Mouse (Mus musculus) E14TG2a.4 (cell line): ENCODE measurements at regions not wholly inside any gene's neighbourhood (a gene's known extent, or its start where the extent isn't known, plus 50 kb on each side); places are given as distances from the start of the nearest gene placed in this dataset.
A peak's percentile ranks its signal among the peaks of the same experiment; 100 is the strongest.

Source experiments
- H3K27me3 ChIP-seq: 2 replicates; pipeline ENCODE4 v1.6.1; 2014; ENCODE audit warnings: low read length, control low read depth; ENCODE audit not compliant: insufficient read depth
- H3K36me3 ChIP-seq: 2 replicates; pipeline ENCODE4 v1.6.1; 2014; ENCODE audit warnings: low read length, control low read depth; ENCODE audit not compliant: insufficient read depth
- H3K4me1 ChIP-seq: replicated peaks from 2 replicates; pipeline ENCODE4 v1.6.1; 2014; ENCODE audit warnings: low read depth, low read length, control low read depth
- H3K4me3 ChIP-seq: replicated peaks from 2 replicates; pipeline ENCODE4 v1.5.1; 2014; ENCODE audit warnings: mild to moderate bottlenecking, low read length
- H3K9me3 ChIP-seq: 2 replicates; pipeline ENCODE4 v1.6.1; 2014; ENCODE audit warnings: low read length, control low read depth
- CTCF ChIP-seq: conservative IDR thresholded peaks from 2 replicates; pipeline ENCODE4 v1.5.1; 2014; ENCODE audit warnings: low read length
- NANOG ChIP-seq: IDR thresholded peaks from 2 replicates; pipeline ENCODE4 v1.6.1; 2014; ENCODE audit warnings: borderline replicate concordance, low read length, mixed read lengths
- POU5F1 ChIP-seq: IDR thresholded peaks from 2 replicates; pipeline ENCODE4 v1.6.1; 2014; ENCODE audit warnings: low read length, borderline replicate concordance

DNA sequence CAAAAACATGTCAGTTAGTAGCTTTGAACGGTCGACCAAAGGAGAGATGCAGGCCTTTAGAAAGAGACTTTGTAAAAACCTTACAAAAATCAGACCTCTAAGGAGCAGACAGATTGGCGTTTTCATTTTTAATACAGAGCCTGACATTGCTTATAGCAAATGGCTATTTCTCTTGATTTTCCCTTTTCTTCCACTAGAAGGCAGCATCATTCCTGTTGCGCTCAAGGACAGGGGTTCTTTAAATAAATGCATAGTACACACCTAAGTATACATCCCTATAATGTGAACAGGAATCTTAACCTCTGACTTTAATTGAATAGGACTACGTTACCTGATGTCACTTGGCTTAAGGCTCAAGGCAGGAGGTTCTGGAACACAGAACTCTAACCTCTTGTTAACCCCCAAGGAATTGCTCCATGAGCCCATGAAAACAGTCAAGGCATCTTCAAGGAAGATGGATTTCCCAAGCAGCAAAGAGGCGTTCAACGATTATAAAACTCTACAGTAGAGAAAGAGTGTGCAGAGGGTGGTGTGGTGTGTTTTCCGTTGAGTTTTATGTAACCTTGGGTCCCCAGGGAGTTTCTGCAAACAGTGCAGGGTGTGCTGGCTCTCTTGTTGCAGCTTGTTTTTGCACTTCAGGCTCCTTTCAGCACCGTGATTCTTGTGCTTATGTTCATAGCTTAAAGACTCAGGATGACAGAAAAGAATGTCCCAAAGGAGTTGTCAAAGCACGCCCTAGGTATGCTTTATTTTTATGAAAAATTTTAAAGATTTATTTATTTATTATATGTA, 124.1 kb upstream of the Zfp648 start:
- no peak overlapping the region for H3K4me3 ChIP-seq
- H3K4me1 ChIP-seq: peaks cover 49% of the 10 kb centered on the region
- H3K27me3 ChIP-seq: no peaks in the 10 kb centered on the region
- H3K9me3 ChIP-seq: no peaks in the 10 kb centered on the region
- no peaks in the 10 kb centered on the region for H3K36me3 ChIP-seq
- no peak for TF ChIP-seq NANOG
- peak; percentile 80 for TF ChIP-seq CTCF
- no peak for TF ChIP-seq POU5F1

DNA sequence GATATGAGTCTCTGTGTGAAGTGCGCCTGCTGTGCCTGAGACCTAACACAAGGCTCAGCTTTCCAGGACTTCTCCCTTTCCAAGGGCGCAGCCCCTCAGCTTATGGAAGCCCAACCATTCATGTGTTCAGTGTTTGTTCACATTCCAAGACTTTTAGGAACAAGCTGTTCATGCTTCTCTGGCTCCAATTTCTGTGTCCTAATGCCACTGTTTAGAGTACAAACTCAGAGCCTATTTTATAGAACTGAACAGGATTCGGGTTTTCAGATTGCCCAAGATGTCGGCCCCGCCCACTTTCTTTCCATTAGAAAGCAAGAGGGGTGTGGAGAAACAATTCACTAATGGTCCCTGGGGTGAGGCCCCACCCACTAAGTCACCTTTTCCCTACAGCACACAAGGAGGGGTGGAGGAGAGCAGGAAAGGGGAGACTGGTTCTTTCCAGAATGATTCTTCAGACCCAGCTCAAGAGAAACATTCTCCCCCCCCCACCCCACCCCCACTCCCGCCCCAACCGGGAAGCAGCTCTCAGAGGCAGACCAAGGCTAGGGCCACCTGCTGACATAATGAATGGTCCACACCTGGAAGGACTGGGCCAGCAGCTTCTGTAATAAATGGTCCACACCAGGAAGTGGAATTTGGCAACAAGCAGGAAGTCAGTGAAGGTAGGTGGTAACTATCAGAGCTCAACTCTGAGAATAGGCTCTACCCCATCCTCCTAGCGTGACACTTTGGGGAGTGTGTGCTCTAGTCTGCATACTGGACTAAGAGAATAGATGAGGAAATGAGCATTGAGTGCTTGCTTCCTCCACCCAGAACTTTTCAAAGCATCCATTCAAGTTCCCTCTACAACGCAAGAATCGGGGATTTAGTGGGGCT, 120.2 kb upstream of the Zfp648 start:
- TF ChIP-seq CTCF (no peak), NANOG (peak; percentile 98), POU5F1 (no peak)
- no peaks in the 10 kb centered on the region for H3K36me3 ChIP-seq

DNA sequence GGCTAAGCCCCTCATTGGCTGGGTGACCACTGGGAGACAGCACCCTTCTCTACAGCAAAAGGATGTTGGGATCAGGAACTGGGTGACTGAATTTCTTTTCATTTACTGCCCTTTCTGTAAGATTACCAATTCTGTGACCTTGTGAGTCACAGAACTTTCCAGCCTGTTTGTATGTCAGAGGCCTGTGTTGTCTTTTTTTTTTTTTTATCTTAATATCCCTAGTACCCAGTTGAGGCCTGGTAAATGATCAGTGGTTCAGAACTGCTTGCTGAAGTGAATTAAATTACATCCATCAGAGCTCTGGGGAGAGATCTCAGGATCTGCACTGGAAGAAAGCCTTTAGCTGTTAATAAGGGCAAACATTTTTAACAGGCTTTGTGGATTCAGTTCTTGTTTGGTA, 114.8 kb upstream of the Zfp648 start:
- Histone ChIP-seq H3K9me3 (peaks cover 7% of the 10 kb centered on the region; the same call in 1 of the 2 replicates), H3K4me3 (no peak overlapping the region), H3K27me3 (no peaks in the 10 kb centered on the region), H3K4me1 (peaks cover 64% of the 10 kb centered on the region), H3K36me3 (no peaks in the 10 kb centered on the region)
- no peak for TF ChIP-seq POU5F1
- TF ChIP-seq NANOG: no peak
- no peak for TF ChIP-seq CTCF

More for the DNA sequence above, 120.2 kb upstream of the Zfp648 start:
- peak overlapping the region; percentile 54 for H3K4me3 ChIP-seq
- H3K4me1 ChIP-seq: peaks cover 84% of the 10 kb centered on the region
- H3K27me3 ChIP-seq: no peaks in the 10 kb centered on the region
- no peaks in the 10 kb centered on the region for H3K9me3 ChIP-seq

DNA sequence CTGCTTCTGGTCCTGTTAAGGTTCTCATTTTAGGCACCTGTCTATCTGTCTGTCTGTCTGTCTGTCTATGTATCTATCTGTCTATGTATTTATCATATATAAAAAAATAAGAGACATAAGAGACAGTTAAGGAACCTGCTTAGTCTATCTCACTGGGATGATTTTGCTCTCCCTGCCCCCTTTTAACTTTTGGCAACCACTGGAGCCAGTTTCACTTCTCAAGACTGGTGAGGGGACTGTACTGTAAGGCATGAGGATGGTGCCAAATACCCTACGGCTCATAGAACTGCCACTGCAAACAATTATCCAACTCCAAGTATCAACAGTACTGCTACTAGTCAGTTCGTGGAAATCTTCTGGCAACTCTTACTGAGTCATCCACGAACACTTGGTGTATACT, 111.2 kb upstream of the Zfp648 start:
- H3K36me3 ChIP-seq: no peaks in the 10 kb centered on the region
- TF ChIP-seq POU5F1: no peak
- no peak for TF ChIP-seq CTCF
- no peak for TF ChIP-seq NANOG
- H3K4me3 ChIP-seq: no peak overlapping the region
- H3K4me1 ChIP-seq: peaks cover 63% of the 10 kb centered on the region
- H3K27me3 ChIP-seq: no peaks in the 10 kb centered on the region
- peaks cover 7% of the 10 kb centered on the region; the same call in 1 of the 2 replicates for H3K9me3 ChIP-seq

DNA sequence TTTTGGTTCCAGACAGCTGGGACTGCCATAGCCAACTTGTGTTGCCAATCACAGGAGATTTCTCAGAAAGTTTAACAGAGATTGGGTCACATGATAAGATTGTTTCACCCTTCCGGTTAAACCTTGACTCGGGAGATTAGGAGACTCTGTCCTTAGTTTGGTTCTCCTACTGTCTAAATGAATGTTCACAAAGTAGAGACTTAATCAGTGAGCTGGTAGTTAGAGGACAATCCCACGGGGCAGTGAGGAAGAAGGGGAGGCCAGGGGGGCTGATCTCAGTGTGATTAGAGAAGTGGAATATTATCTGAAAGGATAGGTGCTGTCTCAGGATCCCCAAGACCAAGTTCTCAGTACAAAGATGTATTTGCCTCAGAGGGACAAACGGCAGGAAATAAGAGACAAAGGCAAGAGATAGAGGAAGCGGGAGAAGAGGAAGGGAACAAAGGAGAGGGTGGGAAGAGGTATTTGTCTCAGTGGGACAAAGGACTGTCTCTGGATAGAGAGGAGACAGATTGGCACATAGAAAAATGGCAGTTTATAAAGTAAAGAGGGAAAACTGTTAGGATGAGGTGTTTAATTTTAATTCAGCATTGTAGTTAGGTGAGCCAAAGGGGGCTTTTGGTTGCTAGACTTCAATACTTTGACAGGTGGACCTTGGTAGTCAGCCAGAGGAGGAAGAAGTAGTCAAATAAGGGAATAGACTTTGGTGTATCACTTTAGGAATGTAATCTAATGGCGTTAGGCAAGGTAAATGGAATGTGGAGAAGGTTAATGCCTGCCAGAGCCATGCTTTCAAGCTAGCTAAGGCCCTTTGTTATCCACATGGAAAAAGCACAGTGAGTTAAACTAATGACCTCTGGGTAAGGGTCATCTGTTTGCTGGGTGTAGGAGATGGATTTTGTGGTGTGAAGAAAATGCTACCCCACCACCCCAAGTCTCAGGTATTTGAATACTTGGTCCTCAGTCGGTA, 110.2 kb upstream of the Zfp648 start:
- H3K4me3 ChIP-seq: no peak overlapping the region
- TF ChIP-seq CTCF (no peak), NANOG (no peak), POU5F1 (no peak)
- H3K4me1 ChIP-seq: peaks cover 56% of the 10 kb centered on the region
- H3K27me3 ChIP-seq: no peaks in the 10 kb centered on the region
- H3K9me3 ChIP-seq: peaks cover 7% of the 10 kb centered on the region; the same call in 1 of the 2 replicates
- no peaks in the 10 kb centered on the region for H3K36me3 ChIP-seq

DNA sequence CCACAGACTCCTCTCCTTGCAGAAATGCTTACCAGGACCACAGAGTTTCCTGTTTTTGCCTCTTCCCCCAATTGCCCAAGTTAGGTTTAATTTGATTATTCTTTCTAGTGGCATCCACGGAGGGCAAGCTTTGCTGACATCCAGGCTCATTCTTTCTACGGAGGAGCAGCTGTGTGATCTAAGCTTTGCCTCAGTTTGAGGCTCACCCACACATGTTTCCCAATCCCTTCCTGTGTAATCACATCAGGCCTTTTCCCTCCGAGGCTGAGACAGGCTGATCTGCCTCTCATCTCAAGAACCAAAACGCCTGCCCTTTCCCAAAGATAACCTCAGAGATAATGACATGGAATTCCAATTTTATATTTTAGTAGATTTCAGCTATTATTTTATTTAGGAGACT, 107.4 kb upstream of the Zfp648 start:
- Histone ChIP-seq H3K27me3 (no peaks in the 10 kb centered on the region), H3K9me3 (0 out of 2 replicates have a peak, but pooled peaks cover 2% of the 10 kb centered on the region), H3K4me1 (peaks cover 76% of the 10 kb centered on the region), H3K4me3 (no peak overlapping the region), H3K36me3 (no peaks in the 10 kb centered on the region)
- TF ChIP-seq NANOG: no peak
- TF ChIP-seq CTCF: no peak
- TF ChIP-seq POU5F1: no peak

DNA sequence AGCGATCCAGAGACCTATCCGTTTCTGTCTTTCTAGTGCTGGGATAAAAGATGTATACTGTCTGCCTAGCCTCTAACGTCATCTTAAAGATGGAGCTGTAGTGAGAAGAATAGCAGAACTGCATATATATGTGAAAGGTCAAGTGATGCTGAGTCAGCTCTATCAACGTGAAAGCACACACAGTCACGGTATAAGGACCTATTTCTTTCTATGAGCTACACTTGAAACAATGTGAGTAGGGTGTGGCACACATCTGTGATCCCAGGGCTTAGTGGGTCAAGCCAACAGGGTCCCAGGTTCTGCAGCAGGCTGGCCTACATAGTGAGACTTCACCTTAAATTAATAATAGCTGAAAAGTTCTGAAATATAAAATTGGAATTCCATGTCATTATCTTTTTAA, 106.6 kb upstream of the Zfp648 start:
- no peak overlapping the region for H3K4me3 ChIP-seq
- no peak for TF ChIP-seq POU5F1
- TF ChIP-seq CTCF: no peak
- no peak for TF ChIP-seq NANOG
- H3K36me3 ChIP-seq: no peaks in the 10 kb centered on the region
- 0 out of 2 replicates have a peak, but pooled peaks cover 2% of the 10 kb centered on the region for H3K9me3 ChIP-seq
- peaks cover 82% of the 10 kb centered on the region for H3K4me1 ChIP-seq
- H3K27me3 ChIP-seq: no peaks in the 10 kb centered on the region

DNA sequence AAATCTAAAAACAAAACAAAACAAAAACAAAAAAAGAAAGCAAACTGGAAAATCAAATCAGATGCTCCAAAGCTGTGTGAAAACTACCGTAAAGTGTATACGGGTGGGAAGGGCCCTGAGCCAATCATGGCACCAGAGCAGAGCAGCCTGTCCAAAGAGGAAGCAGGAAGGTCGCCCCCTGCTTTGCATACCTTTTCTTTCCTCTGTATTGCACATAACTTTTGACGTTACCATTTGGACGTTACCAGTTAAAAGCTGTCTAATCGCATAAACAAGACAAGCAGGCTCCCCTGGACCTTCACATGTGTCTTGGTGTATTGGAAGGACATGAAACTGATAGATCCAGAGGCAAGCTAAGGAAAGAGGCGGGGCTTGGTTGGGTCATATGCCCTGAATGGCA, 104.9 kb upstream of the Zfp648 start:
- peaks cover 83% of the 10 kb centered on the region for H3K4me1 ChIP-seq
- no peaks in the 10 kb centered on the region for H3K36me3 ChIP-seq
- no peaks in the 10 kb centered on the region for H3K27me3 ChIP-seq
- H3K9me3 ChIP-seq: peaks cover 7% of the 10 kb centered on the region; the same call in 1 of the 2 replicates
- TF ChIP-seq NANOG (no peak), CTCF (no peak), POU5F1 (no peak)
- no peak overlapping the region for H3K4me3 ChIP-seq
